Mouse (Mus musculus) myocyte (in vitro differentiated cells): Measurements from ENCODE around the gene Mtmr3.

Experiments
- E2F4 ChIP-seq: IDR thresholded peaks from one replicate; pipeline ENCODE4 v1.6.1; 2011; ENCODE audit warnings: mild to moderate bottlenecking, control low read depth, moderate library complexity; ENCODE audit not compliant: insufficient read depth
- MYOD1 ChIP-seq, 3 experiments: IDR thresholded peaks; one replicate each; pipeline ENCODE4 v1.6.1; 2011; ENCODE audit warnings: control low read depth in 2 of 3, low read depth in 2 of 3, mild to moderate bottlenecking in 2 of 3, moderate library complexity in 1 of 3; ENCODE audit not compliant: insufficient read length in 2 of 3, control insufficient read depth in 1 of 3
- POLR2A ChIP-seq: IDR thresholded peaks from one replicate; pipeline ENCODE4 v1.6.1; 2011; ENCODE audit warnings: low read depth, mild to moderate bottlenecking, control low read depth, moderate library complexity; ENCODE audit not compliant: insufficient read length
- USF1 ChIP-seq: IDR thresholded peaks from one replicate; pipeline ENCODE4 v1.6.1; 2011; ENCODE audit warnings: low read depth, mild to moderate bottlenecking, control low read depth, moderate library complexity

DNA sequence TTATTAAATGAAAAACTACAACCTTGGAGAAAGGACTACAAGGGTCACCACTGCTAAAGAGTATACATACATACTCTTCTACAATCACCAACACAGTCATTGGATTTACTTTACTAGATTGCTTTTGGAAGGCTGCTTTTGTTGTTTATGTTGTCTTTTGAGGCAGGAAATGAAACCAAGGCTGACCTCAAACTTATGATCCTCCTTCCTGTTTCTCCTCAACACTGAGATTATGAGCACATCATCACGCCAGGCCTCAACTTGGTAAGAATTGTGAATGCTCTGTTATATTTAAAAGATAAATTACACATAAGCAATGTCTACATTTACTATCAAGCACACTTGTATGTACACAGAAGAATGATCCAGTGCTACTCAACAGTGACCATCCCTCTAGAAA is 58.0 kb downstream of the Mtmr3 start:
- TF ChIP-seq POLR2A (no peak), USF1 (no peak), MYOD1 (IDR thresholded peaks at IDR 0.05; ENCODE audit: control insufficient read depth in 1 of 3, insufficient read length in 2 of 3, low read depth in 2 of 3) (no peak), E2F4 (no peak)
